In the genomic region with DNA sequence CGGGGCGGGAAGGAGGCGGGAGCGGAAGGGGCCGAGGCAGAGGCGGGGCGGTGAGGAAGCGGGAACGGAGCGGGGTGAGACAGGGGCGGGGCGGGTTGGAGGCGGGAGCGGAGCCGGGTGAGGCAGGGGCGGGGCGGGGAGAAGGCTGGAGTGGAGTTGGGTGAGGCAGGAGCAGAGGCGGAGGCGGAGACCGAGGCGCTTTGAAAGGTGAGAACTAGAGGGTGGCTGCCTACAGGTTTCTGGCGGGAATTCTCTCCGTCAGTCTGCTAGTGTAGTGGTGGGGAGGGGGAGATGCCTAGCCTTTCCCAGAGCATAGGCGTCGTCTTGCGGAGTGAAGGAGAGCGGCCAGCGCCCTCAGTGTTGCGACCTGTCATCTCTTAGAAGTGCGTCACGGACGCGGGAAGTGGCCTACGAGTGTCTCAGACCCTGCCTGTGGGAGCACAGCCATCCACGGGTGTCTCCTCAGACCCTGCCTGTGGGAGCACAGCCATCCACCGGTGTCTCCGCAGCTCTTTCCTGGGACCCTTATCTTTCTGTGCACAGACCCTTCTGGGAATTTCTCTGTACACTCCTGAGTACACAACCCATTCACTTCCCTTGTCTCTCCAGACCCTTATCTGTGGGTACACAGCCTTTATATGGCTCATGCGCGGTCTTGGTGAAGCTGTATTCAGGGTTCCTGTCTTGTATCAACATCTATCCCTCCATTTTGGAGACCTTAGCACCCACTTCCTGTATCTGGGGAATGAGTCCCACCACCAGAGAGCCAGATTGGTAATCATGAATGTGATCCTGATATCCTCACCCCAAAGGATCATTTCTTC, we compare ENCODE assay signal across 8 mouse cellular contexts. TPM values are rescaled to one million over a fixed set of nuclear protein-coding genes. Genes with fewer than 3 reads are reported as not detected.
DNase-seq lines count a peak whose midpoint lies in the region; ATAC-seq and TF ChIP-seq lines count a peak whose summit lies in the region.

Gene Ccdc82 (plus strand): TSS at position 141 of the 824 bp plus-strand sequence.

- no peak for TF ChIP-seq CTCF in MEL (IDR thresholded peaks at IDR 0.05 in 2 of 3, conservative IDR thresholded peaks at IDR 0.05 in 1 of 3; ENCODE audit: control insufficient read depth in 1 of 3, insufficient read depth in 1 of 3, low read depth in 2 of 3, low read length in 3 of 3, poor library complexity in 1 of 3, severe bottlenecking in 1 of 3)
- TF ChIP-seq CTCF in cerebellum, adult 2 months (IDR thresholded peaks at IDR 0.05; ENCODE audit: borderline replicate concordance, insufficient read depth, low read depth, low read length), result no peak
- TF ChIP-seq CTCF in lung, postnatal 0 days (IDR thresholded peaks at IDR 0.05), result no peak

- peak; percentile 51 to 79; a peak in 3 of 4 replicates for TF ChIP-seq POLR2A in MEL (IDR thresholded peaks at IDR 0.05; ENCODE audit: control insufficient read depth in 1 of 2, insufficient read depth in 1 of 2, low read depth in 1 of 2, low read length in 2 of 2, poor library complexity in 1 of 2)
- peak; percentile 49; the same call in 1 of the 2 replicates for TF ChIP-seq POLR2A in cerebellum, adult 2 months (IDR thresholded peaks at IDR 0.05; ENCODE audit: borderline replicate concordance, insufficient read depth, low read length)

- peak; percentile 99 for DNase-seq in MEL (ENCODE audit: low read depth, low spot score)
- DNase-seq in cerebellum, adult 2 months, result peak; percentile 89 to 91
- DNase-seq in forelimb bud, embryonic 11.5 days (ENCODE audit: low read depth, low spot score), result peak; percentile 88
- peak; percentile 84 for DNase-seq in layer of hippocampus, adult 9-11 months
- DNase-seq in lung, postnatal 0 days (ENCODE audit: low spot score), result peak; percentile 97
- peak; percentile 77 for DNase-seq in ovary, postnatal 14 days (ENCODE audit: low spot score)
- peak; percentile 97 for DNase-seq in thymus, postnatal 14 days

- TF ChIP-seq EP300 in MEL (IDR thresholded peaks at IDR 0.05; ENCODE audit: low read depth in 1 of 2, low read length in 2 of 2), result peak; percentile 76 to 78
- no peak for TF ChIP-seq EP300 in lung, postnatal 0 days (IDR thresholded peaks at IDR 0.05)

- no peak for TF ChIP-seq RAD21 in MEL (IDR thresholded peaks at IDR 0.05; ENCODE audit: low read depth, low read length)

- peak within 1 kb of the TSS; percentile 66 for H3K27ac ChIP-seq in MEL (ENCODE audit: control insufficient read depth, low read depth, low read length)
- peak within 1 kb of the TSS; percentile 87 for H3K27ac ChIP-seq in cerebellum, adult 2 months (ENCODE audit: insufficient read depth, low read length)
- peak within 1 kb of the TSS; percentile 87 for H3K27ac ChIP-seq in lung, postnatal 0 days (ENCODE audit: low read length)

- H3K4me1 ChIP-seq in MEL (ENCODE audit: control insufficient read depth in 1 of 2, insufficient read depth in 2 of 2, low read length in 2 of 2), result peaks cover 17 to 24% of the 10 kb centered on the region in 2 experiments
- H3K4me1 ChIP-seq in cerebellum, adult 2 months (ENCODE audit: control insufficient read depth, insufficient read depth, low read length), result no peaks in the 10 kb centered on the region
- H3K4me1 ChIP-seq in lung, postnatal 0 days (ENCODE audit: insufficient read depth, low read depth, low read length), result peaks cover 12% of the 10 kb centered on the region; the same call in 1 of the 2 replicates

- 1% methylated on average over 33 of the region's 39 CpGs for WGBS in cerebellum, adult 2 months
- WGBS in lung, postnatal 0 days, result 2% methylated on average over 22 of the region's 39 CpGs

- peak within 1 kb of the TSS; percentile 63 for H3K9ac ChIP-seq in MEL (ENCODE audit: control insufficient read depth, low read depth, low read length, poor library complexity, severe bottlenecking)
- H3K9ac ChIP-seq in lung, postnatal 0 days (replicated peaks; ENCODE audit: low read depth), result peak within 1 kb of the TSS; percentile 51

- peaks cover 1% of the 10 kb centered on the region for H3K79me2 ChIP-seq in MEL (ENCODE audit: control insufficient read depth, insufficient read depth, low read length, poor library complexity)

- H3K4me3 ChIP-seq in MEL (ENCODE audit: control insufficient read depth in 1 of 2, insufficient read depth in 1 of 2, low read depth in 2 of 2, low read length in 2 of 2), result peak within 1 kb of the TSS; percentile 74 to 86
- H3K4me3 ChIP-seq in cerebellum, adult 2 months (replicated peaks; ENCODE audit: insufficient read depth, low read depth, low read length), result peak within 1 kb of the TSS; percentile 100
- peak within 1 kb of the TSS; percentile 71 for H3K4me3 ChIP-seq in lung, postnatal 0 days (ENCODE audit: low read depth, low read length)

- no peaks in the 10 kb centered on the region for H3K27me3 ChIP-seq in MEL (ENCODE audit: control insufficient read depth in 1 of 2, insufficient read depth in 2 of 2, low read length in 2 of 2)
- no peaks in the 10 kb centered on the region for H3K27me3 ChIP-seq in cerebellum, adult 2 months (ENCODE audit: control insufficient read depth, insufficient read depth, low read length)
- H3K27me3 ChIP-seq in lung, postnatal 0 days (replicated peaks; ENCODE audit: insufficient read depth, low read length), result no peaks in the 10 kb centered on the region

- peak within 1 kb of the TSS; percentile 79 for H3K4me2 ChIP-seq in lung, postnatal 0 days (replicated peaks; ENCODE audit: low read depth, low read length)

- no peaks in the 10 kb centered on the region for H3K9me3 ChIP-seq in MEL (replicated peaks; ENCODE audit: insufficient read depth, low read length)
- H3K9me3 ChIP-seq in lung, postnatal 0 days (ENCODE audit: low read length), result no peaks in the 10 kb centered on the region

- H3K36me3 ChIP-seq in MEL (ENCODE audit: control insufficient read depth in 1 of 2, insufficient read depth in 2 of 2, low read length in 2 of 2), result peaks cover 0 to 34% of the 10 kb centered on the region in 2 experiments; a peak in 2 of 4 replicates
- H3K36me3 ChIP-seq in lung, postnatal 0 days (ENCODE audit: insufficient read depth, low read length), result peaks cover under 1% of the 10 kb centered on the region; the same call in 1 of the 2 replicates

- peak; percentile 94 to 96 for ATAC-seq in hematopoietic stem cell, adult 5-6 weeks (replicated peaks in 1 of 2; ENCODE audit: insufficient read depth in 1 of 2, low FRiP score in 2 of 2, low TSS enrichment in 1 of 2, low read depth in 1 of 2, poor library complexity in 2 of 2, severe bottlenecking in 2 of 2)
- peak; percentile 99 for ATAC-seq in lung, postnatal 0 days

TF ChIP-seq in MEL, 35 proteins besides CTCF, POLR2A, EP300 and RAD21 (continues in another document):
- TF ChIP-seq SIN3A (IDR thresholded peaks at IDR 0.05; ENCODE audit: low read length), result peak; percentile 90
- peak; percentile 34; the same call in 1 of the 2 replicates for TF ChIP-seq POLR2AphosphoS2 (IDR thresholded peaks at IDR 0.05; ENCODE audit: low read length)
- TF ChIP-seq ZNF384 (IDR thresholded peaks at IDR 0.05; ENCODE audit: low read depth, low read length), result no peak
- TF ChIP-seq E2F4 (IDR thresholded peaks at IDR 0.05; ENCODE audit: borderline replicate concordance, low read depth, low read length), result peak; percentile 94
- TF ChIP-seq MAFK (IDR thresholded peaks at IDR 0.05; ENCODE audit: borderline replicate concordance, low read depth, low read length), result no peak
- TF ChIP-seq TAL1 (IDR thresholded peaks at IDR 0.05; ENCODE audit: low read length), result peak; percentile 97
- no peak for TF ChIP-seq CHD2 (IDR thresholded peaks at IDR 0.05; ENCODE audit: low read length)
- TF ChIP-seq CHD1 (IDR thresholded peaks at IDR 0.05; ENCODE audit: low read depth, low read length), result no peak
- peak; percentile 79 for TF ChIP-seq TCF12 (IDR thresholded peaks at IDR 0.05; ENCODE audit: low read depth, low read length)
- TF ChIP-seq TBP (IDR thresholded peaks at IDR 0.05; ENCODE audit: low read depth, low read length), result peak; percentile 15; the same call in 1 of the 2 replicates
- TF ChIP-seq BHLHE40 (IDR thresholded peaks at IDR 0.05; ENCODE audit: borderline replicate concordance, low read depth, low read length), result no peak
- TF ChIP-seq KAT2A (conservative IDR thresholded peaks at IDR 0.05; ENCODE audit: low read depth, low read length), result no peak
- TF ChIP-seq SMC3 (IDR thresholded peaks at IDR 0.05; ENCODE audit: low read depth, low read length), result no peak; the same call in 1 of the 2 replicates
- peak; percentile 81 for TF ChIP-seq NELFE (IDR thresholded peaks at IDR 0.05; ENCODE audit: low read depth, low read length)
- peak; percentile 64; the same call in 1 of the 2 replicates for TF ChIP-seq ZMIZ1 (IDR thresholded peaks at IDR 0.05; ENCODE audit: low read depth, low read length)
- TF ChIP-seq MYB (IDR thresholded peaks at IDR 0.05; ENCODE audit: low read depth, low read length), result no peak
- TF ChIP-seq ZC3H11A (IDR thresholded peaks at IDR 0.05; ENCODE audit: low read depth, low read length), result no peak
- no peak for TF ChIP-seq UBTF (IDR thresholded peaks at IDR 0.05; ENCODE audit: borderline replicate concordance, insufficient read depth, low read depth, low read length)
- no peak for TF ChIP-seq USF1 (IDR thresholded peaks at IDR 0.05; ENCODE audit: low read depth, low read length)
- TF ChIP-seq MXI1 (IDR thresholded peaks at IDR 0.05; ENCODE audit: low read depth, low read length), result 0 out of 2 replicates have a peak, but pooled peaks have one; percentile 51
- TF ChIP-seq JUND (IDR thresholded peaks at IDR 0.05; ENCODE audit: low read depth, low read length), result no peak
- peak; percentile 53; the same call in 1 of the 2 replicates for TF ChIP-seq MAZ (IDR thresholded peaks at IDR 0.05; ENCODE audit: low read depth, low read length)
- TF ChIP-seq USF2 (IDR thresholded peaks at IDR 0.05; ENCODE audit: borderline replicate concordance in 1 of 2, insufficient read depth in 1 of 2, low read depth in 1 of 2, low read length in 2 of 2), result no peak
- TF ChIP-seq MYC (IDR thresholded peaks at IDR 0.05; ENCODE audit: low read depth, low read length), result no peak
- peak; percentile 68; the same call in 1 of the 2 replicates for TF ChIP-seq ETS1 (IDR thresholded peaks at IDR 0.05; ENCODE audit: low read depth, low read length)
- TF ChIP-seq MAX (IDR thresholded peaks at IDR 0.05; ENCODE audit: low read length), result peak; percentile 73
- peak; percentile 82 for TF ChIP-seq ELF1 (IDR thresholded peaks at IDR 0.05; ENCODE audit: low read depth, low read length)
- peak; percentile 92; the same call in 1 of the 2 replicates for TF ChIP-seq POLR2AphosphoS5 (IDR thresholded peaks at IDR 0.05; ENCODE audit: borderline replicate concordance, low read depth, low read length)

RNA-seq across cellular contexts. Expression of gene Ccdc82, which starts in this region (rescaled TPM):
- total RNA-seq in MEL (2012; rRNA removed), result 8.4 and 11.0 TPM in 2 replicates
- polyA plus RNA-seq in MEL (2012; ENCODE audit: insufficient read depth in 1 of 2, insufficient read length in 2 of 2, low read depth in 1 of 2, low replicate concordance in 2 of 2, missing spikeins in 1 of 2), result 10 to 100 TPM; 15.0 to 79.8 TPM
- polyA plus RNA-seq in cerebellum, adult 2 months (2012; rRNA removed), result 33.4 and 35.2 TPM in 2 replicates
- total RNA-seq in hematopoietic stem cell, adult 5-6 weeks (2017), result 54.2 and 67.6 TPM in 2 replicates
- polyA plus RNA-seq in lung, postnatal 0 days (2015; fragmentation: Nextera tagmentation; extraction: Ambion mirVana), result 7.4 and 9.3 TPM in 2 replicates

Comparison
In these comparisons a context has a peak if more than half of its experiments do, and no peak if none do; other contexts are left out.
1. Peak in every context shown above with its lines: DNase-seq, ATAC-seq, H3K4me3 ChIP-seq and H3K27ac ChIP-seq.